Mouse (Mus musculus) testis, postnatal 10 days (tissue): ENCODE data around the gene C7.

Experiments used
- DNase-seq: peaks from one replicate; pipeline ENCODE4 v3.0.0; 2021; ENCODE audit warnings: low spot score

Gene C7

GRCm38 (mm10) chr15:5002903-5003302 lies 60.6 kb downstream of the C7 start:
- no peak for DNase-seq

GRCm38 (mm10) chr15:4973355-4973754 lies 90.2 kb downstream of the C7 start:
- DNase-seq: no peak
